Mouse (Mus musculus) C2C12 (cell line): Measurements from ENCODE around the gene Gm5624.
"Not testable (repeated sequence)": the region's sequence is repeated elsewhere in the genome, so short reads cannot be mapped to it uniquely, and the experiment has no call there.

Experiments
- CEBPB ChIP-seq: IDR thresholded peaks from one replicate; pipeline ENCODE4 v1.6.1; 2011; ENCODE audit warnings: low read depth, mild to moderate bottlenecking, control low read depth, moderate library complexity
- CTCF ChIP-seq: IDR thresholded peaks from one replicate; pipeline ENCODE4 v1.5.1; 2011; ENCODE audit not compliant: control insufficient read depth, insufficient read depth, insufficient read length
- MAX ChIP-seq: IDR thresholded peaks from one replicate; pipeline ENCODE4 v1.6.1; 2011; ENCODE audit warnings: mild to moderate bottlenecking, control low read depth
- USF1 ChIP-seq: IDR thresholded peaks from one replicate; pipeline ENCODE4 v1.6.1; 2011; ENCODE audit warnings: low read depth, mild to moderate bottlenecking, control low read depth, moderate library complexity

GRCm38 (mm10) chr14:44547961-44548360 is 79.8 kb downstream of the Gm5624 start:
- TF ChIP-seq CTCF, MAX, USF1, CEBPB: not testable (repeated sequence)
